25 mouse cellular contexts compared by ENCODE assay signal in the genomic region with DNA sequence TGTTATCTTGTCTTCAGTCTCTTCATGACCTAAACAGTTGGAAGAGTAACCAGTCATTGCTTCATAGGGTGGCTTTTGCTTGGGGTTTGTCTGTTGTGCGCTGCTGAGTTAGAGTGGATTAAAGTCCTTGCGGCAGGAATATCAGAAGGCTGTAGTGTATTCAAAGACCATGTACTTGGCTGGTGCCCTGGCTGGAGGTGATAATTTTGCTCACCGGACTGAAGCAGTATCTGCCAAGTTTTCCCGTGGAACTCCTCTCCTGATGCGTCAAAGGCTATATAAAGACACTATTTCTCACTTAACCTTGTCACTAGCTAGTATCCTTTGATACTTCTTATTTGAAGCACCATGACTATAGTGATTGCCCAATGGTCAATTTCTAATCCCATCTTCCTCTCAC. TPM values are rescaled to one million over a fixed set of nuclear protein-coding genes. Genes with fewer than 3 reads are reported as not detected.
DNase-seq lines count a peak whose midpoint lies in the region; ATAC-seq lines count a peak whose summit lies in the region.
"Had no signal": no experiment of that assay in that cellular context is flagged by ENCODE, and none has a peak within 500 bp of the region (broad histone marks: within the 10 kb centered on the region; RNA-seq: fewer than 3 reads in every experiment).

No protein-coding gene starts in this region.

- no peaks in the 10 kb centered on the region for H3K36me3 ChIP-seq in heart, embryonic 11.5 days (ENCODE audit: control insufficient read depth, insufficient read depth, low read length)
- H3K36me3 ChIP-seq: embryonic facial prominence, embryonic 10.5 days; embryonic facial prominence, embryonic 12.5 days; forebrain, embryonic 15.5 days; G1E had no signal

- DNase-seq in heart, adult 18-20 months = peak; percentile 51 to 54
- DNase-seq in heart, adult 11 months = no peak
- peak; percentile 19 to 26 for DNase-seq in heart, adult 9 months (ENCODE audit: low spot score in 2 of 2)
- DNase-seq in heart, postnatal 36 days = no peak
- peak; percentile 41 to 60 for DNase-seq in heart, postnatal 10 days
- DNase-seq: adrenal gland, adult 8-10 months; adrenal gland, postnatal 14 days; adrenal gland, postnatal 36 days; B cell, adult 2 months; cerebellum, adult 11-12 months; cerebellum, adult 2 months; cerebellum, adult 9-10 months; cerebellum, postnatal 10 days; cerebellum, postnatal 25 days had no signal

- no peak for ATAC-seq in heart, embryonic 11.5 days (replicated peaks; ENCODE audit: insufficient number of reproducible peaks, low FRiP score, low TSS enrichment)
- ATAC-seq: activated CD4-positive, CD25-positive, alpha-beta regulatory T cell, adult 4 months; CD4-positive, CD25-positive, alpha-beta regulatory T cell, adult 4 months; forebrain, embryonic 13.5 days; forebrain, embryonic 15.5 days had no signal

- no peak overlapping the region for H3K4me3 ChIP-seq in heart, embryonic 11.5 days (ENCODE audit: low read depth, low read length)
- H3K4me3 ChIP-seq: embryonic facial prominence, embryonic 10.5 days; embryonic facial prominence, embryonic 12.5 days; forebrain, embryonic 13.5 days; forebrain, embryonic 15.5 days had no signal

- no peaks in the 10 kb centered on the region for H3K4me1 ChIP-seq in heart, embryonic 11.5 days (ENCODE audit: control insufficient read depth, insufficient read depth, low read length)
- H3K4me1 ChIP-seq: embryonic facial prominence, embryonic 10.5 days; embryonic facial prominence, embryonic 12.5 days; forebrain, embryonic 13.5 days had no signal

- H3K27me3 ChIP-seq in heart, embryonic 11.5 days (ENCODE audit: control insufficient read depth, insufficient read depth, low read length) = no peaks in the 10 kb centered on the region
- H3K27me3 ChIP-seq: CH12.LX; embryonic facial prominence, embryonic 12.5 days; forebrain, embryonic 13.5 days; forebrain, embryonic 15.5 days; Patski had no signal

- WGBS in heart, embryonic 11.5 days (ENCODE audit: insufficient replicate concordance) = 84% methylated on average over 5 of the region's 5 CpGs

- H3K9me3 ChIP-seq in heart, embryonic 11.5 days (replicated peaks; ENCODE audit: control insufficient read depth, low read length) = no peaks in the 10 kb centered on the region
- H3K9me3 ChIP-seq: embryonic facial prominence, embryonic 10.5 days; embryonic facial prominence, embryonic 12.5 days; forebrain, embryonic 15.5 days; G1E had no signal

- no peak overlapping the region for H3K4me2 ChIP-seq in heart, embryonic 11.5 days
- H3K4me2 ChIP-seq: embryonic facial prominence, embryonic 12.5 days; forebrain, embryonic 13.5 days; forebrain, embryonic 15.5 days had no signal

- no peak overlapping the region for H3K27ac ChIP-seq in heart, embryonic 11.5 days (ENCODE audit: low read depth, low read length)
- H3K27ac ChIP-seq: embryonic facial prominence, embryonic 10.5 days; embryonic facial prominence, embryonic 12.5 days; forebrain, embryonic 13.5 days; forebrain, embryonic 15.5 days had no signal

- no peak overlapping the region for H3K9ac ChIP-seq in heart, embryonic 11.5 days (ENCODE audit: low read depth, low read length)
- H3K9ac ChIP-seq: embryonic facial prominence, embryonic 12.5 days; forebrain, embryonic 13.5 days; forebrain, embryonic 15.5 days had no signal

- intact Hi-C loops in heart, postnatal 36 days (cut with DNase I) = no loop called here
- intact Hi-C loops in heart, postnatal 10 days (cut with DNase I) = no loop called here

RNA-seq across cellular contexts. Expression of a gene that starts 34.9 kb away (rescaled TPM):
- 1 to 10 TPM; 5.3 to 6.6 TPM for total RNA-seq in heart, adult 18-20 months (2021)
- 1 to 10 TPM; 2.7 to 4.6 TPM for total RNA-seq in heart, postnatal 36 days (2021)
- total RNA-seq in heart, postnatal 10 days (2021) = 10 to 100 TPM; 11.0 to 15.0 TPM
- 0.13 and 0.21 TPM in 2 replicates for polyA plus RNA-seq in heart, embryonic 11.5 days (2014; fragmentation: Nextera tagmentation; extraction: Ambion mirVana)
- total RNA-seq: CH12.LX had no signal
- polyA plus RNA-seq: forebrain, embryonic 11.5 days; G1E had no signal

Comparison
In these comparisons a context has a peak if more than half of its experiments do, and no peak if none do; other contexts are left out.
1. DNase-seq: peak in heart, adult 18-20 months (2 of 2), heart, adult 9 months (2 of 2) and heart, postnatal 10 days (2 of 2); none in heart, adult 11 months (single experiment) and heart, postnatal 36 days (0 of 2).